Mouse (Mus musculus) thymus, adult 2 months (tissue): Measurements from ENCODE around the gene Appl2. TPM values are rescaled to one million over a fixed set of nuclear protein-coding genes. Genes with fewer than 3 reads are reported as not detected.

Experiments
- DNase-seq: peaks from one replicate; pipeline ENCODE4 v3.0.0; 2021
- H3K27ac ChIP-seq: fragments of 200-500 bp; 2 replicates; pipeline ENCODE4 v1.5.1; 2012; ENCODE audit warnings: low read length, control low read depth; ENCODE audit not compliant: control insufficient read depth, insufficient read depth
- H3K27me3 ChIP-seq: fragments of 200-500 bp; 2 replicates; pipeline ENCODE4 v1.6.1; 2012; ENCODE audit warnings: mild to moderate bottlenecking, low read length, moderate library complexity, mixed read lengths; ENCODE audit not compliant: control insufficient read depth, insufficient read depth
- H3K36me3 ChIP-seq: fragments of 200-500 bp; 2 replicates; pipeline ENCODE4 v1.6.1; 2012; ENCODE audit warnings: mild to moderate bottlenecking, low read length, moderate library complexity; ENCODE audit not compliant: control insufficient read depth, insufficient read depth
- H3K4me1 ChIP-seq: fragments of 200-500 bp; replicated peaks from 2 replicates; pipeline ENCODE4 v1.6.1; 2012; ENCODE audit warnings: low read length; ENCODE audit not compliant: control insufficient read depth, insufficient read depth
- H3K4me3 ChIP-seq: fragments of 200-500 bp; 2 replicates; pipeline ENCODE4 v1.5.1; 2012; ENCODE audit warnings: mild to moderate bottlenecking, low read length, control low read depth, moderate library complexity; ENCODE audit not compliant: control insufficient read depth, insufficient read depth
- CTCF ChIP-seq: fragments of 200-500 bp; IDR thresholded peaks from 2 replicates; pipeline ENCODE4 v1.5.1; 2012; ENCODE audit warnings: mild to moderate bottlenecking, control low read depth, low read length, moderate library complexity, borderline replicate concordance; ENCODE audit not compliant: control insufficient read depth, poor library complexity, insufficient read depth; ENCODE audit errors: extremely low read depth
- POLR2A ChIP-seq: fragments of 200-500 bp; IDR thresholded peaks from 2 replicates; pipeline ENCODE4 v1.6.1; 2012; ENCODE audit warnings: mild to moderate bottlenecking, low read length, control low read depth, moderate library complexity; ENCODE audit not compliant: control insufficient read depth, poor library complexity, insufficient read depth; ENCODE audit errors: extremely low read depth
- WGBS: fragments of 180-500 bp; shearing (Covaris S2); methylation state at CpG from one replicate; pipeline ENCODE4 v1.1.7; 2018; 5-methylcytosine and 5-hydroxymethylcytosine counted together
- polyA plus RNA-seq: library from polyadenylated mRNA; depleted of rRNA; stranded (reverse); fragments of >200 nt; gene quantifications from 2 replicates; pipeline ENCODE4 v1.2.3, GENCODE M21; 2012

The Appl2 gene
- polyA plus RNA-seq, 1 experiment: 6.0 TPM

GRCm38 (mm10) chr10:83644865-83645715 is 3.4 kb downstream of the Appl2 start:
- no peak for TF ChIP-seq POLR2A
- TF ChIP-seq CTCF: no peak
- no peak overlapping the region for H3K4me3 ChIP-seq
- 63% methylated on average over 16 of the region's 16 CpGs for WGBS
- H3K36me3 ChIP-seq: no peaks in the 10 kb centered on the region
- peaks cover 14% of the 10 kb centered on the region for H3K4me1 ChIP-seq
- DNase-seq: no peak
- H3K27ac ChIP-seq: no peak overlapping the region
- no peaks in the 10 kb centered on the region for H3K27me3 ChIP-seq

GRCm38 (mm10) chr10:83644167-83644566 is 4.4 kb downstream of the Appl2 start:
- no peak for TF ChIP-seq POLR2A
- no peak for TF ChIP-seq CTCF
- Histone ChIP-seq H3K36me3 (no peaks in the 10 kb centered on the region), H3K4me3 (no peak overlapping the region), H3K4me1 (peaks cover 14% of the 10 kb centered on the region), H3K27me3 (no peaks in the 10 kb centered on the region), H3K27ac (no peak overlapping the region)
- 54% methylated on average over 8 of the region's 8 CpGs for WGBS
- no peak for DNase-seq

- Histone ChIP-seq H3K27ac (no peak overlapping the region), H3K27me3 (no peaks in the 10 kb centered on the region), H3K4me3 (no peak overlapping the region), H3K4me1 (peaks cover 7% of the 10 kb centered on the region; the same call in 1 of the 2 replicates), H3K36me3 (no peaks in the 10 kb centered on the region)
- TF ChIP-seq POLR2A: no peak
- TF ChIP-seq CTCF: no peak
- DNase-seq: no peak
- 69% methylated on average over 3 of the region's 3 CpGs for WGBS
Measured at GRCm38 (mm10) chr10:83641641-83642040, 6.9 kb downstream of the Appl2 start.

- no peak overlapping the region for H3K4me3 ChIP-seq
- 97% methylated on average over 10 of the region's 10 CpGs for WGBS
- no peaks in the 10 kb centered on the region for H3K36me3 ChIP-seq
Measured at GRCm38 (mm10) chr10:83639881-83640386, 8.6 kb downstream of the Appl2 start.

GRCm38 (mm10) chr10:83637295-83637694 is 11.2 kb downstream of the Appl2 start:
- Histone ChIP-seq H3K27me3 (no peaks in the 10 kb centered on the region), H3K4me3 (no peak overlapping the region), H3K36me3 (no peaks in the 10 kb centered on the region), H3K27ac (no peak overlapping the region), H3K4me1 (peaks cover 5% of the 10 kb centered on the region; the same call in 1 of the 2 replicates)
- no peak for DNase-seq
- WGBS: 28% methylated on average over 6 of the region's 6 CpGs
- no peak for TF ChIP-seq POLR2A
- no peak for TF ChIP-seq CTCF

More at GRCm38 (mm10) chr10:83639881-83640386, 8.6 kb downstream of the Appl2 start:
- no peak for DNase-seq
- peaks cover 4% of the 10 kb centered on the region; the same call in 1 of the 2 replicates for H3K4me1 ChIP-seq
- no peak overlapping the region for H3K27ac ChIP-seq
- no peak for TF ChIP-seq POLR2A
- no peak for TF ChIP-seq CTCF
- no peaks in the 10 kb centered on the region for H3K27me3 ChIP-seq

- no peak overlapping the region for H3K4me3 ChIP-seq
- H3K27ac ChIP-seq: no peak overlapping the region
- TF ChIP-seq POLR2A (no peak), CTCF (no peak)
- 95% methylated on average over 2 of the region's 2 CpGs for WGBS
- H3K4me1 ChIP-seq: peaks cover 5% of the 10 kb centered on the region; the same call in 1 of the 2 replicates
- no peaks in the 10 kb centered on the region for H3K27me3 ChIP-seq
- no peak for DNase-seq
- H3K36me3 ChIP-seq: no peaks in the 10 kb centered on the region
Measured at GRCm38 (mm10) chr10:83636191-83636590, 12.3 kb downstream of the Appl2 start.
